Mouse (Mus musculus) lung, adult 2 months (tissue): Measurements from ENCODE around the gene Oprm1. TPM values are rescaled to one million over a fixed set of nuclear protein-coding genes. Genes with fewer than 3 reads are reported as not detected.
"Not testable (repeated sequence)": the region's sequence is repeated elsewhere in the genome, so short reads cannot be mapped to it uniquely, and the experiment has no call there.

Source experiments
- DNase-seq: peaks from one replicate; pipeline ENCODE4 v3.0.0; 2022
- H3K4me1 ChIP-seq: fragments of 200-500 bp; 2 replicates; pipeline ENCODE4 v1.6.1; 2011; ENCODE audit warnings: low read length; ENCODE audit not compliant: control insufficient read depth, insufficient read depth
- H3K4me3 ChIP-seq: fragments of 200-500 bp; replicated peaks from 2 replicates; pipeline ENCODE3; 2011; ENCODE audit warnings: low read depth, mild to moderate bottlenecking, control low read depth, low read length; ENCODE audit errors: extremely low read depth
- CTCF ChIP-seq: fragments of 200-500 bp; IDR thresholded peaks from 2 replicates; pipeline ENCODE4 v1.5.1; 2011; ENCODE audit warnings: mild to moderate bottlenecking, low read length, control low read depth; ENCODE audit not compliant: insufficient read depth
- POLR2A ChIP-seq: fragments of 200-500 bp; IDR thresholded peaks from 2 replicates; pipeline ENCODE4 v1.6.1; 2011; ENCODE audit warnings: low read depth, mild to moderate bottlenecking, control low read depth, low read length, borderline replicate concordance; ENCODE audit errors: extremely low read depth
- WGBS: fragments of 180-500 bp; shearing (Covaris S2); methylation state at CpG from one replicate; pipeline ENCODE4 v1.1.7; 2018; 5-methylcytosine and 5-hydroxymethylcytosine counted together
- polyA plus RNA-seq: library from polyadenylated mRNA; depleted of rRNA; stranded (reverse); fragments of >200 nt; gene quantifications from 2 replicates; pipeline ENCODE4 v1.2.3, GENCODE M21; 2012

Gene Oprm1
- polyA plus RNA-seq, 1 experiment: not detected

- H3K4me3 ChIP-seq: no peak overlapping the region
- no peaks in the 10 kb centered on the region for H3K4me1 ChIP-seq
- DNase-seq: no peak
- TF ChIP-seq CTCF: no peak
- no peak for TF ChIP-seq POLR2A
- 61% methylated on average over 1 of the region's 1 CpGs for WGBS
Observed at GRCm38 (mm10) chr10:6842225-6842624, 83.9 kb downstream of the Oprm1 start.

GRCm38 (mm10) chr10:6846283-6846682 is 88.0 kb downstream of the Oprm1 start:
- no peak overlapping the region for H3K4me3 ChIP-seq
- 75% methylated on average over 1 of the region's 1 CpGs for WGBS
- DNase-seq: no peak
- TF ChIP-seq POLR2A (no peak), CTCF (no peak)
- H3K4me1 ChIP-seq: no peaks in the 10 kb centered on the region

DNA sequence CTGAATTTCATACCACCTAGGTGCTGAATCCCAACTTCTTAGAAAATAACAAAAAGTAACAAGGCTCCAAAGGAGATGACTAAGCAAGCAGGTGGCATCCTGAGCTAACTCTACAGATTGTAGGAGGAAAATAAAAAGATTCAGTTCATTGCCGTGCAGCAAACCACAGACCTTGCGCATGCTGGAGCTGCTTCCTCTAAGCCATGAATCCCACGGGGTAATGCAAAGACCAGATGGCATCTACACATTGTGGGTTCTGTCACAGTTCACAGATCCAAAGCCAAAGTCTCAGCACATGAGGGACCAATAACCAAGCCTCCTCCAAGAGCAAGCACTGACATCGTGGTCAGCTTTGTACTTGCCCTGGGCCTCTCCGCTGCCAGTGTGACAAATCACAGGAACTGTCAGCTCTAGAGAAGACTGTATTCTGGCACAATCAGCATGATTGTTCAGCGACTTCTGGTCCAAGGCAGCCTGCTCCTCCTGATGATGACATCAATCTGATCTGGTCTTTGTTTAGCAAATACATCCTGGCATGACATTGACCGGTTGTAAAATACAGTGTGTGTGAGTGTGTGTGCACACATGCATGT is 90.0 kb downstream of the Oprm1 start:
- H3K4me1 ChIP-seq: no peaks in the 10 kb centered on the region
- no peak for DNase-seq
- no peak for TF ChIP-seq CTCF
- TF ChIP-seq POLR2A: no peak
- H3K4me3 ChIP-seq: no peak overlapping the region
- 50% methylated on average over 7 of the region's 7 CpGs for WGBS

DNA sequence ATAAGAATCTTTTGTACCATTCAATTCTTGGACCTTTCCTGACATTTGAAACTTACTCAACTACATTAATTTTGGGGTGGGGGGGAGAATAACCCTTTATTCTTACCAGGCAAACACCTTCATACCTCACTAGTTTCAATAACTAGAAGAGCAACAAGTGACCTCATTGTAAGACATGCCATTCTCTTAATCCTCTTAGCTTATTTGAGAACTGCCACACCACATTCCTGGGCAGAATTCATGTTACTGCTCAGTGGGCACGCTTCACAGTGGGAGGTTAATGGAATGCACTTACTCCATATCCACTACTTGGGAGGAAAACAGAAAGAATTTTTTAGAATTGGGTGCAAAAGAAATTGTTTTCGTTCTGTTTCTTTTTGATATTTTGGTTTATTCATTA is 90.5 kb downstream of the Oprm1 start:
- no peak for TF ChIP-seq POLR2A
- TF ChIP-seq CTCF: no peak
- H3K4me3 ChIP-seq: no peak overlapping the region
- no peaks in the 10 kb centered on the region for H3K4me1 ChIP-seq
- DNase-seq: no peak
- WGBS: 67% methylated on average over 2 of the region's 2 CpGs

GRCm38 (mm10) chr10:6855812-6856211 is 97.5 kb downstream of the Oprm1 start:
- TF ChIP-seq POLR2A (no peak), CTCF (no peak)
- Histone ChIP-seq H3K4me1 (no peaks in the 10 kb centered on the region), H3K4me3 (no peak overlapping the region)
- WGBS: 76% methylated on average over 3 of the region's 3 CpGs
- DNase-seq: no peak

GRCm38 (mm10) chr10:6871418-6872072 is 113.2 kb downstream of the Oprm1 start:
- H3K4me1 ChIP-seq: no peaks in the 10 kb centered on the region
- 72% methylated on average over 7 of the region's 7 CpGs for WGBS
- no peak for TF ChIP-seq CTCF
- no peak for TF ChIP-seq POLR2A
- H3K4me3 ChIP-seq: no peak overlapping the region
- DNase-seq: no peak

DNA sequence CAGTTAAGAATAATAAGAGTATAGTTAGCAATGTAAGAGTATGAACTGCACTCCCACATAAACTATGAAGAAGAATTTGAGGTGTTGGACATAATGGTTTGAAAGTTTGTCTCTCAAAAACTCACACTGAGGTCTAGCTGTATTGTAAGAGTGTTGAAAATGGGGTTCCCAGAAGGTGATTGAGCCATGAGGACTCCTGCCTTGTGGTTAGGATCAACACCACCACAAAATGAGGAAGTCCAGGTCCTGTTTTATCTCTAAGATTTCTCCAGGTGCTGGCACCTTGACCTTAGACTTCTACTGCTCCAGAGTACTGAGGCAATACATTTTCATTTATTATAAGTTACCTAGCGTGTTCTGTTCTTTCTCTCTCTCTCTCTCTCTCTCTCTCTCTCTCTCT is 115.6 kb downstream of the Oprm1 start:
- H3K4me3 ChIP-seq: no peak overlapping the region
- no peaks in the 10 kb centered on the region for H3K4me1 ChIP-seq
- WGBS: 64% methylated on average over 1 of the region's 1 CpGs
- TF ChIP-seq CTCF (no peak), POLR2A (no peak)
- no peak for DNase-seq

DNA sequence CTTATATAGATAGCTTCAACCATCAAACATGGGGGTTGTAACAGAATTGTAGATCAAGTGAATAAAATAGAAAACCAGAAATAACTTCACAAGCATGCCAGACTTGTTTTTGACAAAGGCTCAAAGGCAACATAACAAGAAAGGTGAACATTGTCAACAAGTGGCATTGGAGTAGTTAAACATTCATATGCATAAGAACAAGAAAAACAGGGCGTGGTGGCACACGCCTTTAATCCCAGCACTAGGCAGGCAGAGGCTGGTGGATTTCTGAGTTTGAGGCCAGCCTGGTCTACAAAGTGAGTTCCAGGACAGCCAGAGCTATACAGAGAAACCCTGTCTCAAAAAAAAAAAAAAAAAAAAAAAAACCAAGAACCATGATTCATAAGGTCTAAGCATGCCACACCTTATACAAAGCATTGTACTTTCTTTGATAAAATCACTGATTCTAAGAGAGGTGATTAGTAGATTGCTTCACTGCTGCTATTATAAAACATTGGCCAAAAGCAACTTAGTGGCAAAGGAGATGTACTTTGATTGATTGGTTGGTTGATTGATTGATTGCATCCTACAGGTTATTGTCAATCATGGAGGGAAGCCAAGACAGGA is 120.1 kb downstream of the Oprm1 start:
- no peak overlapping the region for H3K4me3 ChIP-seq
- H3K4me1 ChIP-seq: no peaks in the 10 kb centered on the region
- 83% methylated on average over 2 of the region's 2 CpGs for WGBS
- DNase-seq: no peak
- TF ChIP-seq CTCF (no peak), POLR2A (no peak)

DNA sequence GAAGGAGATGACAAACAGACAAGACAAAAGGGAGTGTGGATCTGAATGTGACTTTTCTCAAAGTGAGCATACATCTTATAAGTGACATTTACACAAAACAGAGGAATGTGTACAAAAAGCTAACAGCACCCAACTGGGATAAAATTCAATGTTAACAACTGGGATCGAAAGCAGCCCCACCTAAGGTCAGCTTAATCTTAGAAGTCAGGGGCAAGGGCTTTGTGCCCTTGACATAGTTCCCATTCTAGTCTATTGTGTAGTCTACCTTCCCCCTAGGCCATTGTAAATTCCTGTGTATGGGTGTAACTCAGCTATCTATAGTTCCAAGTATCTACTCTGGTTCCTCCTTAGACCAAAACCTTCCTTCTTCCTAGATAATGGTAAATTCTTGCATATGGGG is 123.7 kb downstream of the Oprm1 start:
- DNase-seq, H3K4me1 ChIP-seq, H3K4me3 ChIP-seq: not testable (repeated sequence)
- 84% methylated on average over 1 of the region's 1 CpGs for WGBS

DNA sequence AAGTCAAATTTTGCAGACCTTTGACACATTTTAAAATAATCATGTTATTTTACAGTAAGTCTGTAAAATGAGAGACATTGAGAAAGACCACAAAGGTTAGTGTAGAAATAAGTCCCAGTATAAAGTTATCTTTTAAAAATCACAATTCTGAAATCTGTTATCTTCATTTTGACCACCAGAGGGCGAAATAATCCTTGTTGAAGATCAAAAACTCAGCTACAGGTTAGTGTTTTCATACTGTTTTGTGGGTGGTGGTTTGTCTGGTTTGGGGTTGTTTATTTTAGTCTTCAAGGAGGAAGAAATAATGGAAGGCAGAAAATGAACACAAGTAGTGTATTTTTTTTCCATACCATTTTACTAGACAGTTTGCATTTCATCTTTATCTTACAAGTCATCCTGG is 127.2 kb downstream of the Oprm1 start:
- 0% methylated on average over 1 of the region's 1 CpGs for WGBS
- no peak for DNase-seq
- Histone ChIP-seq H3K4me1 (no peaks in the 10 kb centered on the region), H3K4me3 (no peak overlapping the region)
- TF ChIP-seq CTCF: peak; percentile 39; the same call in 1 of the 2 replicates
- no peak for TF ChIP-seq POLR2A
